In the genomic region with DNA sequence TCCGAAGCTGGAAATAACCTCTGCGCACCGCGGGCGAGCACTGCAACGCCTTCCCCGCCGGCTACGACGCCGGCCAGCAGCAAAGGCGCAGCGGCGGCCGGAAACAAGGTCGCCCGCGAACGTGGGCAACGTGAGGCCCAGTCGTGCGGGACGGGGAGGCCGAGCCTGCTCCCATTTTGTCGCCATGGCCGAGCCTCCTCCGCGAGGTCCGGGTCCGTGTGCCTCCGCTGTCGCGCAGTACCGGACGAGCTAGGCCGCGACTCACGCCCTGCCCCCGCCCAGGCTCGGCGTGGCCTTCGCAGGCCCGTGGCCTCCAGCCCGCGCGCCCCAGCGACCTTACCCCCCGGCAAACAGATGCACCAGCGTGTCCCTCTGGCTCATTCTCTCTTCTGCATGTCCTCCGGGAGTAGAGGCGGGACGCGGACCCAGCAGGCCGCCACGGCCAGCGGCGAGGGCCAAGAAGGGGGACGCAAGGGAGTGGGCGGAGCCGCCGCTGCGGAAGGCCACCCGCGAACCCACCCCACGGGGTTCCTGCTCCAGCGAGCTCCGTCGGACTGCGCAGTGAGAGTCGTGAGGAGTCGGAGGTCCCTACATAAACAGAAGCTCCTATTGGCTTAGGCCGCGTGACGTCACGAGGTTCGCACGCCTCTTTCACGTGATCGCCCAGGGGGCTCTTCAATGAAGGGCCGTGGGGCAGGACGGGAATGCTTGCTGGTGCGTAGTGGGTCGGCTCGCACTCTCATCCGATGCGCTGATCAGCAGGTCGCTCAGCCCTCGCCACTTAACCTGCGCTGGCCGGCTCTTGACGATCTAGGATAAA, we compare ENCODE assay signal across 8 mouse cellular contexts. TPM values are rescaled to one million over a fixed set of nuclear protein-coding genes. Genes with fewer than 3 reads are reported as not detected.
DNase-seq lines count a peak whose midpoint lies in the region; ATAC-seq and TF ChIP-seq lines count a peak whose summit lies in the region.

TSS of gene Slc25a36 (minus strand) at position 587 of the 820 bp plus-strand sequence.

- peaks cover 0 to 3% of the 10 kb centered on the region in 2 experiments for H3K36me3 ChIP-seq in CH12.LX (replicated peaks in 1 of 2; ENCODE audit: control insufficient read depth in 1 of 2, insufficient read depth in 1 of 2, low read length in 1 of 2)
- H3K36me3 ChIP-seq in forebrain, embryonic 11.5 days (ENCODE audit: control insufficient read depth, insufficient read depth, low read length) = no peaks in the 10 kb centered on the region
- no peaks in the 10 kb centered on the region for H3K36me3 ChIP-seq in heart, embryonic 16.5 days (ENCODE audit: control insufficient read depth, insufficient read depth)
- H3K36me3 ChIP-seq in liver, embryonic 15.5 days (replicated peaks) = no peaks in the 10 kb centered on the region
- H3K36me3 ChIP-seq in neural tube, embryonic 12.5 days = no peaks in the 10 kb centered on the region

- peak within 1 kb of the TSS; percentile 54 to 98 (median 85) for H3K4me3 ChIP-seq in CH12.LX (replicated peaks in 1 of 3; ENCODE audit: low read depth in 2 of 3, low read length in 2 of 3, poor library complexity in 1 of 3)
- peak within 1 kb of the TSS; percentile 86 for H3K4me3 ChIP-seq in forebrain, embryonic 11.5 days (ENCODE audit: low read depth, low read length)
- peak within 1 kb of the TSS; percentile 96 for H3K4me3 ChIP-seq in heart, embryonic 16.5 days (ENCODE audit: low read length)
- H3K4me3 ChIP-seq in liver, embryonic 15.5 days (replicated peaks) = peak within 1 kb of the TSS; percentile 85
- H3K4me3 ChIP-seq in neural tube, embryonic 12.5 days = peak within 1 kb of the TSS; percentile 86

- peak; percentile 95 for DNase-seq in CH12.LX (ENCODE audit: extremely low read depth)
- DNase-seq in c-Kit-positive CD71-positive TER-119-negative erythroid progenitor cells, embryonic 14.5 days (ENCODE audit: low read depth) = peak; percentile 96
- peak; percentile 98 for DNase-seq in forebrain, embryonic 11.5 days (ENCODE audit: low spot score)
- peak; percentile 98 for DNase-seq in kidney, postnatal 36 days
- DNase-seq in telencephalon, adult 2 months (ENCODE audit: low read depth, low spot score) = peak; percentile 96

- peaks cover 4 to 36% of the 10 kb centered on the region in 2 experiments for H3K4me1 ChIP-seq in CH12.LX (ENCODE audit: control insufficient read depth in 1 of 2, insufficient read depth in 2 of 2)
- H3K4me1 ChIP-seq in forebrain, embryonic 11.5 days (replicated peaks; ENCODE audit: control insufficient read depth, insufficient read depth, low read length) = 0 out of 2 replicates have a peak, but pooled peaks cover 2% of the 10 kb centered on the region
- peaks cover 23% of the 10 kb centered on the region for H3K4me1 ChIP-seq in heart, embryonic 16.5 days (ENCODE audit: control insufficient read depth, insufficient read depth, low read length)
- peaks cover 29% of the 10 kb centered on the region for H3K4me1 ChIP-seq in liver, embryonic 15.5 days (replicated peaks)
- peaks cover 11% of the 10 kb centered on the region for H3K4me1 ChIP-seq in neural tube, embryonic 12.5 days

- ATAC-seq in forebrain, embryonic 11.5 days (replicated peaks; ENCODE audit: low FRiP score) = peak; percentile 99
- ATAC-seq in heart, embryonic 16.5 days (replicated peaks; ENCODE audit: extremely low read depth, insufficient read depth, low FRiP score) = peak; percentile 99
- peak; percentile 94 for ATAC-seq in liver, embryonic 15.5 days (ENCODE audit: insufficient read depth)
- peak; percentile 99 for ATAC-seq in neural tube, embryonic 12.5 days (ENCODE audit: low FRiP score, low read depth)

- under 1% methylated on average over 86 of the region's 91 CpGs for WGBS in forebrain, embryonic 11.5 days
- WGBS in heart, embryonic 16.5 days = under 1% methylated on average over 90 of the region's 91 CpGs
- under 1% methylated on average over 88 of the region's 91 CpGs for WGBS in liver, embryonic 15.5 days (ENCODE audit: insufficient replicate concordance)
- under 1% methylated on average over 91 of the region's 91 CpGs for WGBS in neural tube, embryonic 12.5 days

- H3K9ac ChIP-seq in CH12.LX (ENCODE audit: insufficient read depth, low read depth) = peak within 1 kb of the TSS; percentile 73
- peak within 1 kb of the TSS; percentile 83 for H3K9ac ChIP-seq in forebrain, embryonic 11.5 days (ENCODE audit: low read length)
- H3K9ac ChIP-seq in heart, embryonic 16.5 days (ENCODE audit: low read length) = peak within 1 kb of the TSS; percentile 97
- peak within 1 kb of the TSS; percentile 73 for H3K9ac ChIP-seq in liver, embryonic 15.5 days
- H3K9ac ChIP-seq in neural tube, embryonic 12.5 days = peak within 1 kb of the TSS; percentile 88

- H3K27ac ChIP-seq in CH12.LX (ENCODE audit: insufficient read depth, low read depth) = peak within 1 kb of the TSS; percentile 59
- peak within 1 kb of the TSS; percentile 68 for H3K27ac ChIP-seq in forebrain, embryonic 11.5 days (ENCODE audit: low read depth, low read length)
- peak within 1 kb of the TSS; percentile 95 for H3K27ac ChIP-seq in heart, embryonic 16.5 days (ENCODE audit: low read length)
- peak within 1 kb of the TSS; percentile 83 for H3K27ac ChIP-seq in liver, embryonic 15.5 days (replicated peaks)
- peak within 1 kb of the TSS; percentile 81 for H3K27ac ChIP-seq in neural tube, embryonic 12.5 days

- peaks cover 23% of the 10 kb centered on the region for H3K79me2 ChIP-seq in CH12.LX (replicated peaks; ENCODE audit: control insufficient read depth, extremely low read depth, insufficient read depth, poor library complexity, severe bottlenecking)

- H3K27me3 ChIP-seq in CH12.LX (replicated peaks) = no peaks in the 10 kb centered on the region
- H3K27me3 ChIP-seq in forebrain, embryonic 11.5 days (ENCODE audit: control insufficient read depth, insufficient read depth, low read length) = no peaks in the 10 kb centered on the region
- no peaks in the 10 kb centered on the region for H3K27me3 ChIP-seq in heart, embryonic 16.5 days (ENCODE audit: control insufficient read depth, insufficient read depth, low read length)
- peaks cover 54% of the 10 kb centered on the region for H3K27me3 ChIP-seq in liver, embryonic 15.5 days
- no peaks in the 10 kb centered on the region for H3K27me3 ChIP-seq in neural tube, embryonic 12.5 days (replicated peaks)

- no peak for TF ChIP-seq CTCF in CH12.LX (conservative IDR thresholded peaks at IDR 0.05 in 1 of 2, IDR thresholded peaks at IDR 0.05 in 1 of 2; ENCODE audit: low read depth in 2 of 2, low read length in 2 of 2)

- H3K4me2 ChIP-seq in CH12.LX (ENCODE audit: insufficient read depth, low read depth, poor library complexity, severe bottlenecking) = peak within 1 kb of the TSS; percentile 75
- peak within 1 kb of the TSS; percentile 68 for H3K4me2 ChIP-seq in forebrain, embryonic 11.5 days (ENCODE audit: low read depth, low read length, severe bottlenecking)
- H3K4me2 ChIP-seq in heart, embryonic 16.5 days (ENCODE audit: low read depth, low read length) = peak within 1 kb of the TSS; percentile 74
- H3K4me2 ChIP-seq in liver, embryonic 15.5 days = peak within 1 kb of the TSS; percentile 88
- peak within 1 kb of the TSS; percentile 68 for H3K4me2 ChIP-seq in neural tube, embryonic 12.5 days (replicated peaks)

- dilution Hi-C loops in CH12.LX (cut with MboI; ENCODE audit: extremely low pct_ligation_motif_present, extremely low pct_unique_long_range_greater_than_20kb, low sequenced_read_pairs) = no loop called here

- no peaks in the 10 kb centered on the region for H3K9me3 ChIP-seq in CH12.LX (replicated peaks; ENCODE audit: low read length)
- H3K9me3 ChIP-seq in forebrain, embryonic 11.5 days (ENCODE audit: control insufficient read depth, low read length) = no peaks in the 10 kb centered on the region
- no peaks in the 10 kb centered on the region for H3K9me3 ChIP-seq in heart, embryonic 16.5 days (replicated peaks; ENCODE audit: control insufficient read depth, low read length)
- no peaks in the 10 kb centered on the region for H3K9me3 ChIP-seq in liver, embryonic 15.5 days (replicated peaks)
- no peaks in the 10 kb centered on the region for H3K9me3 ChIP-seq in neural tube, embryonic 12.5 days

- TF ChIP-seq EP300 in CH12.LX (IDR thresholded peaks at IDR 0.05; ENCODE audit: low read length) = no peak

- peak; percentile 65 for TF ChIP-seq POLR2A in CH12.LX (IDR thresholded peaks at IDR 0.05; ENCODE audit: low read depth, low read length)

- in situ Hi-C loops in CH12.LX (cut with MboI; ENCODE audit: low pct_ligation_motif_present, low pct_unique_long_range_greater_than_20kb, low sequenced_read_pairs) = no loop called here

- TF ChIP-seq RAD21 in CH12.LX (IDR thresholded peaks at IDR 0.05; ENCODE audit: low read depth, low read length) = no peak

TF ChIP-seq in CH12.LX, 34 proteins besides CTCF, POLR2A, EP300 and RAD21 (continues in another document):
- TF ChIP-seq ZKSCAN1 (IDR thresholded peaks at IDR 0.05; ENCODE audit: borderline replicate concordance, low read depth, low read length) (peak; percentile 95), E2F4 (IDR thresholded peaks at IDR 0.05; ENCODE audit: insufficient replicate concordance, low read depth, low read length) (no peak), NRF1 (IDR thresholded peaks at IDR 0.05; ENCODE audit: low read depth, low read length) (peak; percentile 69), MEF2A (IDR thresholded peaks at IDR 0.05; ENCODE audit: borderline replicate concordance, low read depth, low read length) (no peak; the same call in 1 of the 2 replicates), TCF12 (IDR thresholded peaks at IDR 0.05; ENCODE audit: low read depth, low read length) (peak; percentile 55; the same call in 1 of the 2 replicates), SIN3A (IDR thresholded peaks at IDR 0.05; ENCODE audit: low read length) (peak; percentile 73), BHLHE40 (IDR thresholded peaks at IDR 0.05; ENCODE audit: low read depth, low read length) (peak; percentile 99), KAT2A (IDR thresholded peaks at IDR 0.05; ENCODE audit: insufficient replicate concordance, low read length) (no peak), MXI1 (IDR thresholded peaks at IDR 0.05; ENCODE audit: low read depth, low read length) (peak; percentile 76), JUND (conservative IDR thresholded peaks at IDR 0.05; ENCODE audit: low read depth, low read length) (no peak), USF2 (conservative IDR thresholded peaks at IDR 0.05; ENCODE audit: low read depth, low read length) (peak; percentile 59), NELFE (IDR thresholded peaks at IDR 0.05; ENCODE audit: low read depth, low read length) (peak; percentile 64), MAZ (IDR thresholded peaks at IDR 0.05; ENCODE audit: low read depth, low read length) (0 out of 2 replicates have a peak, but pooled peaks have one; percentile 36)

RNA-seq across cellular contexts. Expression of gene Slc25a36, which starts in this region (rescaled TPM):
- 12.9 and 18.7 TPM in 2 replicates for total RNA-seq in CH12.LX (2012; rRNA removed)
- 35.6 and 38.9 TPM in 2 replicates for total RNA-seq in CH12.LX (2014; rRNA removed)
- polyA plus RNA-seq in CH12.LX (2012; ENCODE audit: insufficient read length, low read depth) = 12.0 and 14.9 TPM in 2 replicates
- 66.1 and 78.0 TPM in 2 replicates for polyA plus RNA-seq in forebrain, embryonic 11.5 days (2014; fragmentation: Nextera tagmentation; extraction: Ambion mirVana)
- 42.3 and 47.0 TPM in 2 replicates for polyA plus RNA-seq in heart, embryonic 16.5 days (2015; fragmentation: Nextera tagmentation; extraction: Ambion mirVana)
- polyA plus RNA-seq in liver, embryonic 15.5 days (2015; fragmentation: Nextera tagmentation; extraction: Ambion mirVana) = 7.6 and 8.4 TPM in 2 replicates
- polyA plus RNA-seq in neural tube, embryonic 12.5 days (2016; fragmentation: Nextera tagmentation; extraction: Ambion mirVana) = 76.2 and 79.4 TPM in 2 replicates

Comparison
In these comparisons a context has a peak if more than half of its experiments do, and no peak if none do; other contexts are left out.
1. Peak in every context shown above with its lines: DNase-seq, ATAC-seq, H3K4me3 ChIP-seq and H3K27ac ChIP-seq.